Mouse (Mus musculus) liver, postnatal 0 days (tissue): ENCODE results near the gene Nt5c3. TPM values are rescaled to one million over a fixed set of nuclear protein-coding genes. Genes with fewer than 3 reads are reported as not detected.

ENCODE experiments used
- ATAC-seq: fragments of 200-750 bp; cut with Nextera tagmentation; 2 replicates; pipeline ENCODE4 v1.8.0; 2017; ENCODE audit warnings: mild to moderate bottlenecking, moderate library complexity
- DNase-seq: peaks from one replicate; pipeline ENCODE4 v3.0.0-alpha.2; 2016
- H3K27ac ChIP-seq: fragments of 300-500 bp; sonication (generic); 2 replicates; pipeline ENCODE4 v1.5.1; 2014; ENCODE audit warnings: antibody characterized with exemption, moderate library complexity, mild to moderate bottlenecking, low read depth
- H3K27me3 ChIP-seq: fragments of 300-500 bp; sonication (generic); 2 replicates; pipeline ENCODE4 v1.6.1; 2014; ENCODE audit warnings: low read length, control low read depth, mixed read lengths; ENCODE audit not compliant: insufficient read depth
- H3K36me3 ChIP-seq: fragments of 300-500 bp; sonication (generic); replicated peaks from 2 replicates; pipeline ENCODE4 v1.6.1; 2014; ENCODE audit warnings: mild to moderate bottlenecking, control low read depth, low read length, moderate library complexity, mixed read lengths; ENCODE audit not compliant: insufficient read depth
- H3K4me1 ChIP-seq: fragments of 300-500 bp; sonication (generic); 2 replicates; pipeline ENCODE4 v1.6.1; 2014; ENCODE audit warnings: antibody characterized with exemption, mild to moderate bottlenecking, control low read depth; ENCODE audit not compliant: insufficient read depth
- H3K4me2 ChIP-seq: fragments of 300-500 bp; sonication (generic); 2 replicates; pipeline ENCODE4 v1.6.1; 2014; ENCODE audit warnings: low read depth, mild to moderate bottlenecking, low read length, moderate library complexity, mixed read lengths
- H3K4me3 ChIP-seq: fragments of 300-500 bp; sonication (generic); 2 replicates; pipeline ENCODE4 v1.5.1; 2014; ENCODE audit warnings: low read depth, low read length
- H3K9ac ChIP-seq: fragments of 300-500 bp; sonication (generic); replicated peaks from 2 replicates; pipeline ENCODE4 v1.6.1; 2014; ENCODE audit warnings: mild to moderate bottlenecking, moderate library complexity
- H3K9me3 ChIP-seq: fragments of 300-500 bp; sonication (generic); 2 replicates; pipeline ENCODE4 v1.6.1; 2016; ENCODE audit warnings: mild to moderate bottlenecking, control low read depth, low read length, mixed read lengths
- CTCF ChIP-seq: sonication (generic); IDR thresholded peaks from 2 replicates; pipeline ENCODE4 v1.5.1; 2016; ENCODE audit warnings: antibody characterized with exemption, low read depth
- EP300 ChIP-seq: IDR thresholded peaks from 2 replicates; pipeline ENCODE4 v1.6.1; 2016; ENCODE audit warnings: antibody characterized with exemption, low read depth, mild to moderate bottlenecking
- WGBS: fragments of 180-500 bp; shearing (Covaris S2); extraction: QIAGEN DNeasy Blood & Tissue Kit; methylation state at CpG from one replicate; pipeline ENCODE4 v1.1.7; 2014; ENCODE audit not compliant: insufficient replicate concordance; 5-methylcytosine and 5-hydroxymethylcytosine counted together
- polyA plus RNA-seq: library from polyadenylated mRNA; unstranded; fragments of >200 nt; fragmentation: Nextera tagmentation; extraction: Ambion mirVana; gene quantifications from 2 replicates; pipeline ENCODE4 v1.2.1, GENCODE M21; 2015

The Nt5c3 gene
- polyA plus RNA-seq, 1 experiment from 2014 or later, result 127 TPM

- DNase-seq (no peak), ATAC-seq (peak; percentile 39)
- Histone ChIP-seq H3K4me3 (peak overlapping the region; percentile 88), H3K9ac (peak overlapping the region; percentile 83), H3K27ac (peak overlapping the region; percentile 93), H3K4me2 (peak overlapping the region; percentile 71), H3K4me1 (peaks cover 27% of the 10 kb centered on the region), H3K27me3 (no peaks in the 10 kb centered on the region), H3K36me3 (no peaks in the 10 kb centered on the region), H3K9me3 (no peaks in the 10 kb centered on the region)
- WGBS, result under 1% methylated on average over 25 of the region's 25 CpGs
- TF ChIP-seq CTCF (no peak), EP300 (peak; percentile 87)
Measured at GRCm38 (mm10) chr6:56923331-56923725, 404 bp downstream of the Nt5c3 start.

- DNase-seq (peak; percentile 37), ATAC-seq (peak; percentile 20)
- peak overlapping the region; percentile 83 for H3K9ac ChIP-seq
- H3K27me3 ChIP-seq, result no peaks in the 10 kb centered on the region
- peaks cover 53% of the 10 kb centered on the region for H3K4me1 ChIP-seq
- peak overlapping the region; percentile 71 for H3K4me2 ChIP-seq
- 34% methylated on average over 12 of the region's 12 CpGs for WGBS
- peak overlapping the region; percentile 93 for H3K27ac ChIP-seq
- peak overlapping the region; percentile 88 for H3K4me3 ChIP-seq
- no peaks in the 10 kb centered on the region for H3K9me3 ChIP-seq
- peaks cover 2% of the 10 kb centered on the region; the same call in 1 of the 2 replicates for H3K36me3 ChIP-seq
- TF ChIP-seq EP300, result peak; percentile 95
- TF ChIP-seq CTCF, result no peak
Measured at GRCm38 (mm10) chr6:56920222-56921092, 3.3 kb downstream of the Nt5c3 start.

- ATAC-seq, result no peak
- H3K4me1 ChIP-seq, result peaks cover 54% of the 10 kb centered on the region
- no peak for TF ChIP-seq CTCF
- TF ChIP-seq EP300, result peak; percentile 50; the same call in 1 of the 2 replicates
- H3K4me2 ChIP-seq, result peak overlapping the region; percentile 71
- H3K27ac ChIP-seq, result peak overlapping the region; percentile 93
- no peaks in the 10 kb centered on the region for H3K27me3 ChIP-seq
- no peaks in the 10 kb centered on the region for H3K9me3 ChIP-seq
- peak overlapping the region; percentile 83 for H3K9ac ChIP-seq
- 47% methylated on average over 7 of the region's 7 CpGs for WGBS
- peaks cover 7% of the 10 kb centered on the region; the same call in 1 of the 2 replicates for H3K36me3 ChIP-seq
- no peak for DNase-seq
- peak overlapping the region; percentile 88 for H3K4me3 ChIP-seq
Measured at GRCm38 (mm10) chr6:56919330-56920044, 4.2 kb downstream of the Nt5c3 start.

- H3K9me3 ChIP-seq, result no peaks in the 10 kb centered on the region
- ATAC-seq, result peak; percentile 71
- H3K27me3 ChIP-seq, result no peaks in the 10 kb centered on the region
- 38% methylated on average over 12 of the region's 12 CpGs for WGBS
- peak; percentile 46 for DNase-seq
- H3K36me3 ChIP-seq, result peaks cover 7% of the 10 kb centered on the region; the same call in 1 of the 2 replicates
- H3K4me3 ChIP-seq, result peak overlapping the region; percentile 42
- H3K4me2 ChIP-seq, result peak overlapping the region; percentile 71
- TF ChIP-seq CTCF, result no peak
- TF ChIP-seq EP300, result peak; percentile 91
- peak overlapping the region; percentile 49 for H3K9ac ChIP-seq
- H3K4me1 ChIP-seq, result peaks cover 63% of the 10 kb centered on the region
- peak overlapping the region; percentile 93 for H3K27ac ChIP-seq
Measured at GRCm38 (mm10) chr6:56917578-56918368, 6.0 kb downstream of the Nt5c3 start.

DNA sequence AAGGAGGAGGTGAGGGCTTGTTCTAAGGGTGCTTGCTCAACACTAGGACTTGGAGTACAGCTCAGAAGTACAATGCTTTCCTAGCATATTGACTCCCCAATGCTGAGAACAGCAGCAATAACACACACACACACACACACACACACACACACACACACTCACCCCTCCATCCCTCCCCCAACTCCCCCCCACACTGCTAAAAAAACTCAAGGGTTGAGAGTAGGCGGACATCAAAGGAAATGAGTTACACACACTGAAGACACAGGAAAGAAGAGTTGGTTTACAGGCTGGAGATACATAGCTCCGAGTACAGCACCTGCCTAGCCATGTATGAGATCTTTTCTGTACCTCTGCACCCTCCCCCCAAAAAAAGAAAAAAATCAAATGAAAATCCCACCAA, 7.5 kb downstream of the Nt5c3 start:
- no peak for ATAC-seq
- 53% methylated on average over 2 of the region's 2 CpGs for WGBS
- peaks cover 69% of the 10 kb centered on the region for H3K4me1 ChIP-seq
- DNase-seq, result no peak
- H3K4me2 ChIP-seq, result peak overlapping the region; percentile 71
- H3K27me3 ChIP-seq, result no peaks in the 10 kb centered on the region
- H3K4me3 ChIP-seq, result peak overlapping the region; percentile 42; the same call in 1 of the 2 replicates
- 0 out of 2 replicates have a peak overlapping the region, but pooled peaks have one; percentile 93 for H3K27ac ChIP-seq
- H3K36me3 ChIP-seq, result peaks cover 7% of the 10 kb centered on the region; the same call in 1 of the 2 replicates
- TF ChIP-seq EP300 (no peak), CTCF (no peak)
- H3K9ac ChIP-seq, result 0 out of 2 replicates have a peak overlapping the region, but pooled peaks have one; percentile 49
- no peaks in the 10 kb centered on the region for H3K9me3 ChIP-seq
